Comparison of ENCODE assay signal across 9 mouse cellular contexts in genomic region chrX:60503995-60504394, GRCm38 (mm10). TPM values are rescaled to one million over a fixed set of nuclear protein-coding genes. Genes with fewer than 3 reads are reported as not detected.
DNase-seq lines count a peak whose midpoint lies in the region; ATAC-seq and TF ChIP-seq lines count a peak whose summit lies in the region.
"Had no signal": no experiment of that assay in that cellular context is flagged by ENCODE, and none has a peak within 500 bp of the region (broad histone marks: within the 10 kb centered on the region; RNA-seq: fewer than 3 reads in every experiment).

No protein-coding gene starts in this region.

- no peak overlapping the region for H3K27ac ChIP-seq in midbrain, embryonic 10.5 days (replicated peaks)
- no peak overlapping the region for H3K27ac ChIP-seq in midbrain, embryonic 16.5 days (ENCODE audit: low read length)
- no peak overlapping the region for H3K27ac ChIP-seq in embryonic facial prominence, embryonic 11.5 days (replicated peaks; ENCODE audit: low read depth, low read length)
- no peak overlapping the region for H3K27ac ChIP-seq in hindbrain, postnatal 0 days
- no peak overlapping the region for H3K27ac ChIP-seq in lung, postnatal 0 days (ENCODE audit: low read length)
- H3K27ac ChIP-seq: embryonic facial prominence, embryonic 13.5 days; limb, embryonic 13.5 days had no signal

- H3K9ac ChIP-seq in midbrain, embryonic 16.5 days (ENCODE audit: low read depth, low read length) = no peak overlapping the region
- H3K9ac ChIP-seq in embryonic facial prominence, embryonic 11.5 days (replicated peaks; ENCODE audit: low read length) = no peak overlapping the region
- H3K9ac ChIP-seq in hindbrain, postnatal 0 days (replicated peaks; ENCODE audit: low read length) = no peak overlapping the region
- H3K9ac ChIP-seq in lung, postnatal 0 days (replicated peaks; ENCODE audit: low read depth) = no peak overlapping the region
- H3K9ac ChIP-seq: embryonic facial prominence, embryonic 13.5 days; limb, embryonic 13.5 days had no signal

- no peak overlapping the region for H3K4me2 ChIP-seq in midbrain, embryonic 16.5 days (ENCODE audit: low read length)
- no peak overlapping the region for H3K4me2 ChIP-seq in embryonic facial prominence, embryonic 11.5 days (ENCODE audit: low read depth, low read length)
- H3K4me2 ChIP-seq in hindbrain, postnatal 0 days (ENCODE audit: low read depth, low read length) = no peak overlapping the region
- H3K4me2 ChIP-seq in lung, postnatal 0 days (replicated peaks; ENCODE audit: low read depth, low read length) = no peak overlapping the region
- H3K4me2 ChIP-seq: embryonic facial prominence, embryonic 13.5 days; limb, embryonic 13.5 days had no signal

- ATAC-seq in midbrain, embryonic 16.5 days = no peak
- no peak for ATAC-seq in embryonic facial prominence, embryonic 11.5 days (replicated peaks; ENCODE audit: insufficient number of reproducible peaks, low FRiP score, low TSS enrichment, low read depth)
- peak; percentile 64; the same call in 1 of the 2 replicates for ATAC-seq in hindbrain, postnatal 0 days
- no peak for ATAC-seq in lung, postnatal 0 days

- no peaks in the 10 kb centered on the region for H3K9me3 ChIP-seq in midbrain, embryonic 10.5 days (replicated peaks)
- no peaks in the 10 kb centered on the region for H3K9me3 ChIP-seq in midbrain, embryonic 16.5 days (replicated peaks; ENCODE audit: control insufficient read depth, low read length, poor library complexity, severe bottlenecking)
- no peaks in the 10 kb centered on the region for H3K9me3 ChIP-seq in embryonic facial prominence, embryonic 11.5 days (replicated peaks; ENCODE audit: control insufficient read depth, low read length)
- H3K9me3 ChIP-seq in hindbrain, postnatal 0 days (ENCODE audit: low read length) = no peaks in the 10 kb centered on the region
- H3K9me3 ChIP-seq in lung, postnatal 0 days (ENCODE audit: low read length) = no peaks in the 10 kb centered on the region
- H3K9me3 ChIP-seq: embryonic facial prominence, embryonic 13.5 days; limb, embryonic 13.5 days had no signal

- H3K36me3 ChIP-seq in midbrain, embryonic 10.5 days = no peaks in the 10 kb centered on the region
- no peaks in the 10 kb centered on the region for H3K36me3 ChIP-seq in midbrain, embryonic 16.5 days (ENCODE audit: control insufficient read depth, insufficient read depth, low read length)
- H3K36me3 ChIP-seq in embryonic facial prominence, embryonic 11.5 days (replicated peaks; ENCODE audit: control insufficient read depth, insufficient read depth, low read depth, low read length) = no peaks in the 10 kb centered on the region
- H3K36me3 ChIP-seq in hindbrain, postnatal 0 days (ENCODE audit: insufficient read depth, low read length) = no peaks in the 10 kb centered on the region
- no peaks in the 10 kb centered on the region for H3K36me3 ChIP-seq in lung, postnatal 0 days (ENCODE audit: insufficient read depth, low read length)
- H3K36me3 ChIP-seq: embryonic facial prominence, embryonic 13.5 days; limb, embryonic 13.5 days had no signal

- peak; percentile 68 for TF ChIP-seq CTCF in hindbrain, postnatal 0 days (IDR thresholded peaks at IDR 0.05; ENCODE audit: low read depth)
- peak; percentile 62 for TF ChIP-seq CTCF in lung, postnatal 0 days (IDR thresholded peaks at IDR 0.05)

- no peak overlapping the region for H3K4me3 ChIP-seq in midbrain, embryonic 10.5 days
- no peak overlapping the region for H3K4me3 ChIP-seq in midbrain, embryonic 16.5 days (ENCODE audit: low read depth, low read length)
- H3K4me3 ChIP-seq in embryonic facial prominence, embryonic 11.5 days (ENCODE audit: low read depth, low read length) = no peak overlapping the region
- H3K4me3 ChIP-seq in hindbrain, postnatal 0 days (ENCODE audit: low read length) = no peak overlapping the region
- no peak overlapping the region for H3K4me3 ChIP-seq in lung, postnatal 0 days (ENCODE audit: low read depth, low read length)
- H3K4me3 ChIP-seq: embryonic facial prominence, embryonic 13.5 days; limb, embryonic 13.5 days had no signal

- H3K4me1 ChIP-seq in midbrain, embryonic 10.5 days = no peaks in the 10 kb centered on the region
- H3K4me1 ChIP-seq in midbrain, embryonic 16.5 days (ENCODE audit: control insufficient read depth, insufficient read depth, low read length) = no peaks in the 10 kb centered on the region
- no peaks in the 10 kb centered on the region for H3K4me1 ChIP-seq in embryonic facial prominence, embryonic 11.5 days (ENCODE audit: control insufficient read depth, insufficient read depth, low read length)
- H3K4me1 ChIP-seq in hindbrain, postnatal 0 days (ENCODE audit: insufficient read depth, low read length) = no peaks in the 10 kb centered on the region
- no peaks in the 10 kb centered on the region for H3K4me1 ChIP-seq in lung, postnatal 0 days (ENCODE audit: insufficient read depth, low read depth, low read length)
- H3K4me1 ChIP-seq: embryonic facial prominence, embryonic 13.5 days; limb, embryonic 13.5 days had no signal

- H3K27me3 ChIP-seq in midbrain, embryonic 10.5 days (ENCODE audit: low read depth, poor library complexity, severe bottlenecking) = no peaks in the 10 kb centered on the region
- no peaks in the 10 kb centered on the region for H3K27me3 ChIP-seq in midbrain, embryonic 16.5 days (ENCODE audit: control insufficient read depth, insufficient read depth, low read depth, low read length)
- H3K27me3 ChIP-seq in embryonic facial prominence, embryonic 11.5 days (ENCODE audit: control insufficient read depth, insufficient read depth, low read length) = no peaks in the 10 kb centered on the region
- H3K27me3 ChIP-seq in hindbrain, postnatal 0 days (ENCODE audit: insufficient read depth, low read length) = no peaks in the 10 kb centered on the region
- H3K27me3 ChIP-seq in lung, postnatal 0 days (replicated peaks; ENCODE audit: insufficient read depth, low read length) = no peaks in the 10 kb centered on the region
- H3K27me3 ChIP-seq: embryonic facial prominence, embryonic 13.5 days; limb, embryonic 13.5 days had no signal

- DNase-seq in midbrain, embryonic 10.5 days (ENCODE audit: low spot score) = peak; percentile 47
- peak; percentile 30 to 39 for DNase-seq in adrenal gland, postnatal 36 days
- peak; percentile 37 for DNase-seq in embryonic facial prominence, embryonic 11.5 days (ENCODE audit: low spot score)
- DNase-seq in hindbrain, postnatal 0 days (ENCODE audit: low spot score) = peak; percentile 52
- no peak for DNase-seq in lung, postnatal 0 days (ENCODE audit: low spot score)
- no peak for DNase-seq in T-cell, adult 2 months (ENCODE audit: low spot score)

- no peak for TF ChIP-seq EP300 in lung, postnatal 0 days (IDR thresholded peaks at IDR 0.05)

RNA-seq across cellular contexts. Expression of gene Gm7073, which starts 35.1 kb away (rescaled TPM):
- polyA plus RNA-seq in midbrain, embryonic 10.5 days (2016; fragmentation: Nextera tagmentation; extraction: Ambion mirVana) = not detected in 2 replicates
- not detected in 2 replicates for polyA plus RNA-seq in midbrain, embryonic 16.5 days (2015; fragmentation: Nextera tagmentation; extraction: Ambion mirVana)
- total RNA-seq in adrenal gland, postnatal 36 days (2021) = not detected
- not detected in 2 replicates for polyA plus RNA-seq in embryonic facial prominence, embryonic 11.5 days (2014; fragmentation: Nextera tagmentation; extraction: Ambion mirVana)
- not detected in 2 replicates for total RNA-seq in hindbrain, postnatal 0 days (2014; rRNA removed)
- not detected in 2 replicates for polyA plus RNA-seq in hindbrain, postnatal 0 days (2015; fragmentation: Nextera tagmentation; extraction: Ambion mirVana)
- polyA plus RNA-seq in lung, postnatal 0 days (2015; fragmentation: Nextera tagmentation; extraction: Ambion mirVana) = not detected in 2 replicates
- polyA plus RNA-seq: embryonic facial prominence, embryonic 13.5 days; limb, embryonic 13.5 days had no signal

Comparison
In these comparisons a context has a peak if more than half of its experiments do, and no peak if none do; other contexts are left out.
1. DNase-seq: peak in midbrain, embryonic 10.5 days (single experiment), adrenal gland, postnatal 36 days (2 of 2), embryonic facial prominence, embryonic 11.5 days (single experiment) and hindbrain, postnatal 0 days (single experiment); none in lung, postnatal 0 days (single experiment) and T-cell, adult 2 months (single experiment).